Mouse (Mus musculus) forebrain, embryonic 14.5 days (tissue): Measurements from ENCODE around the gene Rheb. TPM values are rescaled to one million over a fixed set of nuclear protein-coding genes. Genes with fewer than 3 reads are reported as not detected.

Source experiments
- ATAC-seq: fragments of 200-750 bp; cut with Nextera tagmentation; 2 replicates; pipeline ENCODE4 v1.8.0; 2017; ENCODE audit warnings: mild to moderate bottlenecking, moderate library complexity
- DNase-seq: peaks from one replicate; pipeline ENCODE4 v3.0.0-alpha.2; 2015; ENCODE audit warnings: low spot score
- H3K27ac ChIP-seq: fragments of 300-500 bp; sonication (generic); 2 replicates; pipeline ENCODE4 v1.5.1; 2014; ENCODE audit warnings: low read depth, mild to moderate bottlenecking, control low read depth, low read length, moderate library complexity
- H3K27me3 ChIP-seq: fragments of 300-500 bp; sonication (generic); replicated peaks from 2 replicates; pipeline ENCODE4 v1.6.1; 2014; ENCODE audit warnings: low read length, control low read depth, mixed read lengths; ENCODE audit not compliant: control insufficient read depth, insufficient read depth
- H3K36me3 ChIP-seq: fragments of 300-500 bp; sonication (generic); 2 replicates; pipeline ENCODE4 v1.6.1; 2014; ENCODE audit warnings: low read length, control low read depth; ENCODE audit not compliant: control insufficient read depth, insufficient read depth
- H3K4me1 ChIP-seq: fragments of 300-500 bp; sonication (generic); 2 replicates; pipeline ENCODE4 v1.6.1; 2014; ENCODE audit warnings: antibody characterized with exemption, low read length, control low read depth; ENCODE audit not compliant: control insufficient read depth, insufficient read depth
- H3K4me2 ChIP-seq: fragments of 300-500 bp; sonication (generic); 2 replicates; pipeline ENCODE4 v1.6.1; 2014; ENCODE audit warnings: mild to moderate bottlenecking, control low read depth, low read length
- H3K4me3 ChIP-seq: fragments of 300-500 bp; sonication (generic); 2 replicates; pipeline ENCODE4 v1.5.1; 2014; ENCODE audit warnings: low read depth, low read length, control low read depth
- H3K9ac ChIP-seq: fragments of 300-500 bp; sonication (generic); 2 replicates; pipeline ENCODE4 v1.6.1; 2014; ENCODE audit warnings: mild to moderate bottlenecking, low read length, control low read depth, moderate library complexity
- H3K9me3 ChIP-seq: fragments of 300-500 bp; sonication (generic); replicated peaks from 2 replicates; pipeline ENCODE4 v1.6.1; 2016; ENCODE audit warnings: low read length, control low read depth, mixed read lengths; ENCODE audit not compliant: control insufficient read depth
- WGBS: fragments of 180-500 bp; shearing (Covaris S2); extraction: QIAGEN DNeasy Blood & Tissue Kit; methylation state at CpG from one replicate; pipeline ENCODE4 v1.1.7; 2014; 5-methylcytosine and 5-hydroxymethylcytosine counted together
- polyA plus RNA-seq: library from polyadenylated mRNA; unstranded; fragments of >200 nt; fragmentation: Nextera tagmentation; extraction: Ambion mirVana; gene quantifications from 2 replicates; pipeline ENCODE4 v1.2.1, GENCODE M21; 2014

Gene Rheb
- polyA plus RNA-seq, 1 experiment from 2014 or later = 229 TPM

- WGBS = 94% methylated on average over 3 of the region's 3 CpGs
- H3K4me3 ChIP-seq = no peak overlapping the region
- no peak overlapping the region for H3K27ac ChIP-seq
- peaks cover 65% of the 10 kb centered on the region for H3K36me3 ChIP-seq
- ATAC-seq = no peak
- DNase-seq = no peak
- no peak overlapping the region for H3K4me2 ChIP-seq
- H3K27me3 ChIP-seq = no peaks in the 10 kb centered on the region
- H3K9me3 ChIP-seq = no peaks in the 10 kb centered on the region
- no peak overlapping the region for H3K9ac ChIP-seq
- no peaks in the 10 kb centered on the region for H3K4me1 ChIP-seq
These were observed 28.5 kb downstream of the Rheb start for GRCm38 (mm10) chr5:24813946-24814345.

GRCm38 (mm10) chr5:24813005-24813404 lies 29.4 kb downstream of the Rheb start:
- Histone ChIP-seq H3K27me3 (no peaks in the 10 kb centered on the region), H3K9ac (no peak overlapping the region), H3K36me3 (peaks cover 72% of the 10 kb centered on the region), H3K9me3 (no peaks in the 10 kb centered on the region), H3K4me3 (no peak overlapping the region), H3K4me2 (no peak overlapping the region), H3K4me1 (no peaks in the 10 kb centered on the region), H3K27ac (no peak overlapping the region)
- 79% methylated on average over 4 of the region's 4 CpGs for WGBS
- DNase-seq (no peak), ATAC-seq (no peak)

GRCm38 (mm10) chr5:24805222-24805621 lies 37.2 kb downstream of the Rheb start:
- no peak overlapping the region for H3K9ac ChIP-seq
- no peaks in the 10 kb centered on the region for H3K27me3 ChIP-seq
- no peaks in the 10 kb centered on the region for H3K4me1 ChIP-seq
- ATAC-seq (no peak), DNase-seq (no peak)
- H3K27ac ChIP-seq = no peak overlapping the region
- H3K4me2 ChIP-seq = no peak overlapping the region
- 84% methylated on average over 6 of the region's 6 CpGs for WGBS
- H3K36me3 ChIP-seq = peaks cover 71% of the 10 kb centered on the region
- H3K4me3 ChIP-seq = no peak overlapping the region
- H3K9me3 ChIP-seq = no peaks in the 10 kb centered on the region

GRCm38 (mm10) chr5:24804661-24805060 lies 37.8 kb downstream of the Rheb start:
- Histone ChIP-seq H3K4me2 (no peak overlapping the region), H3K4me1 (no peaks in the 10 kb centered on the region), H3K4me3 (no peak overlapping the region), H3K27ac (no peak overlapping the region), H3K9ac (no peak overlapping the region), H3K36me3 (peaks cover 70% of the 10 kb centered on the region), H3K9me3 (no peaks in the 10 kb centered on the region), H3K27me3 (no peaks in the 10 kb centered on the region)
- ATAC-seq (no peak), DNase-seq (no peak)
- 90% methylated on average over 8 of the region's 8 CpGs for WGBS

- no peak overlapping the region for H3K4me2 ChIP-seq
- H3K36me3 ChIP-seq = peaks cover 50% of the 10 kb centered on the region
- H3K4me3 ChIP-seq = no peak overlapping the region
- ATAC-seq = no peak
- no peak overlapping the region for H3K9ac ChIP-seq
- H3K9me3 ChIP-seq = no peaks in the 10 kb centered on the region
- H3K27ac ChIP-seq = no peak overlapping the region
- no peaks in the 10 kb centered on the region for H3K27me3 ChIP-seq
- no peak for DNase-seq
- no peaks in the 10 kb centered on the region for H3K4me1 ChIP-seq
- WGBS = 82% methylated on average over 6 of the region's 6 CpGs
These were observed 40.4 kb downstream of the Rheb start for GRCm38 (mm10) chr5:24801841-24802624.

DNA sequence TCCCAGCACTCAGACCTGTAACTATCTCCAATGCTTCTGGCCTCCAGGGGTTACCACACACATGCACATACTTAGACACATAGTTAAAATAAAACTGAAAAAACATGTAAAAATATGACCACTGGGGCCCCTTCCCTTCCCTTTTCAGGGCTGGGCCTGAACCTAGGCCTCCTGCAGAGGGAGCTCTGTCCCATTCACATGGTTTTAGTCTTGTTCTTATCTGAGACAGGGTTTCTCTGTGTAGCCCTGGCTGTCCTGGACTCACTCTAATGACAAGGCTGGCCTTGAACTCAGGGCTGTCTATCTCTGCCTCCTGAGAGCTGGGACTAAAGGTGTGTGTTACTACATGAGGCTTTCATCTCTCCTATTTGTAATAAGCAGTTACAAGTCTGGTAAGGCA lies 42.0 kb downstream of the Rheb start:
- Histone ChIP-seq H3K36me3 (peaks cover 34% of the 10 kb centered on the region), H3K27me3 (no peaks in the 10 kb centered on the region), H3K9ac (no peak overlapping the region), H3K4me3 (no peak overlapping the region), H3K9me3 (no peaks in the 10 kb centered on the region), H3K4me2 (no peak overlapping the region), H3K27ac (no peak overlapping the region), H3K4me1 (no peaks in the 10 kb centered on the region)
- ATAC-seq = no peak
- peak; percentile 25 for DNase-seq

GRCm38 (mm10) chr5:24798639-24799038 lies 43.8 kb downstream of the Rheb start:
- Histone ChIP-seq H3K4me3 (no peak overlapping the region), H3K27ac (no peak overlapping the region), H3K4me2 (no peak overlapping the region), H3K27me3 (no peaks in the 10 kb centered on the region), H3K36me3 (peaks cover 18% of the 10 kb centered on the region), H3K9ac (no peak overlapping the region), H3K4me1 (no peaks in the 10 kb centered on the region), H3K9me3 (no peaks in the 10 kb centered on the region)
- WGBS = 77% methylated on average over 10 of the region's 10 CpGs
- DNase-seq (no peak), ATAC-seq (no peak)

DNA sequence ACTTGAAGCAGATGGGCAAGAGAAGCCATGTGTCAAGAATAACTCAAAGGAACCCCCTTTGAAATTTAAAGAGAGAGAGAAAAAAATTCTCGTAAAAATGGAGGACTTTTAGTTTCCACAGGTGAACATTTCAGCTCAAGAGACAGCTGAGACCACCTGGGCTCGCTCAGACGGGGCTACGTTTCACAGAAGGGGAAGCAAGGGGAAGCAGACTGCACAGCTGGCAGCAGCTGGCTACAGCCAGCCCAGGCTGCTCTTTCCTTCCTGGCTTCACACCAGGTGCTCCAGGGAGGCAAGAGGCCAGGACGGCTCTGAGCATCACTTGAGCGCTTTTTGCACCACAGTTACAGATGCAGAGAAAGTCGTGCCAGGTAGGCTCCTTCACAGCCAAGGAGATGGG lies 44.6 kb downstream of the Rheb start:
- DNase-seq (no peak), ATAC-seq (no peak)
- Histone ChIP-seq H3K4me3 (no peak overlapping the region), H3K4me1 (no peaks in the 10 kb centered on the region), H3K36me3 (peaks cover 13% of the 10 kb centered on the region), H3K9me3 (no peaks in the 10 kb centered on the region), H3K4me2 (no peak overlapping the region), H3K27me3 (no peaks in the 10 kb centered on the region), H3K9ac (no peak overlapping the region), H3K27ac (no peak overlapping the region)
- 65% methylated on average over 7 of the region's 7 CpGs for WGBS

DNA sequence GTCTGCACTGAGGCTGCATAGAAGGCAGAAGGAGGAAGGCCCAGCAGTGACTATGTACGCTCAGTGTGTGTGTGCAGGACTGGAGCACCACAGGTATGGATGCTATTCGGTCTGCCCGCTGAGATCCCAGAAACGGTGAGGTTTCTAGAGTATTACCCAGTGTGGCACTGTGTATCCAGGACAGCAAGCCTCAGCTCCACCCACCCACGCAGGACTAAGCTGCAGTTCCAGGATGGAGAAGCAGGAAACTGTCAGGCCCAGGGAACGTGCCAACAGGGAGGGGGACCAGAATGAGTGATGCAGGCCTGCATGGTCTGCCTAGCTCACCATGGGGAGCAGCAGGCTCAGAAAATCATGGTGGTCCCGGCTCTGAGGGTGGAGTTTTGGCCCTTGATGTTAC lies 49.5 kb downstream of the Rheb start:
- Histone ChIP-seq H3K27ac (no peak overlapping the region), H3K9ac (no peak overlapping the region), H3K9me3 (no peaks in the 10 kb centered on the region), H3K4me2 (no peak overlapping the region), H3K4me1 (no peaks in the 10 kb centered on the region), H3K27me3 (no peaks in the 10 kb centered on the region), H3K4me3 (no peak overlapping the region), H3K36me3 (no peaks in the 10 kb centered on the region)
- ATAC-seq (no peak), DNase-seq (no peak)
- 75% methylated on average over 7 of the region's 7 CpGs for WGBS
